Mouse (Mus musculus) CH12.LX (cell line): ENCODE measurements around the gene Cradd. TPM values are rescaled to one million over a fixed set of nuclear protein-coding genes. Genes with fewer than 3 reads are reported as not detected.

Experiments
- DNase-seq: peaks from one replicate; pipeline ENCODE4 v3.0.0-alpha.2; 2013; ENCODE audit errors: extremely low read depth
- H3K27ac ChIP-seq: 2 replicates; pipeline ENCODE4 v1.5.1; 2012; ENCODE audit warnings: low read depth, mild to moderate bottlenecking, control low read depth, moderate library complexity; ENCODE audit not compliant: insufficient read depth
- H3K27me3 ChIP-seq: replicated peaks from 2 replicates; pipeline ENCODE3; 2012; ENCODE audit warnings: inconsistent platforms
- H3K36me3 ChIP-seq, 2 experiments: replicated peaks in 1 of 2; 2 replicates each; pipeline versions ENCODE3 to v1.6.1; 2012; ENCODE audit warnings: inconsistent platforms in 1 of 2, low read length in 1 of 2, mild to moderate bottlenecking in 1 of 2, mixed read lengths in 1 of 2, moderate library complexity in 1 of 2; ENCODE audit not compliant: control insufficient read depth in 1 of 2, insufficient read depth in 1 of 2
- H3K4me1 ChIP-seq, 2 experiments: 2 replicates each; pipeline ENCODE4 v1.6.1; 2012; ENCODE audit warnings: inconsistent platforms in 1 of 2, moderate library complexity in 1 of 2; ENCODE audit not compliant: insufficient read depth in 2 of 2, control insufficient read depth in 1 of 2
- H3K4me2 ChIP-seq: 2 replicates; pipeline ENCODE4 v1.6.1; 2012; ENCODE audit warnings: low read depth, mild to moderate bottlenecking, control low read depth; ENCODE audit not compliant: poor library complexity, insufficient read depth, severe bottlenecking
- H3K4me3 ChIP-seq, 3 experiments: fragments of 150-350 bp in 1 of 3; sonication (generic) in 1 of 3; replicated peaks in 1 of 3; 2 replicates each; pipeline versions ENCODE3 to v1.5.1; 2011 to 2012; ENCODE audit warnings: low read depth in 2 of 3, low read length in 2 of 3, mild to moderate bottlenecking in 2 of 3, moderate library complexity in 2 of 3, control low read depth in 1 of 3, improper control_type of control experiment in 1 of 3, inconsistent platforms in 1 of 3, mixed read lengths in 1 of 3; ENCODE audit not compliant: poor library complexity in 1 of 3
- H3K79me2 ChIP-seq: replicated peaks from 2 replicates; pipeline ENCODE4 v1.6.1; 2012; ENCODE audit warnings: mild to moderate bottlenecking, moderate library complexity; ENCODE audit not compliant: control insufficient read depth, poor library complexity, insufficient read depth, severe bottlenecking; ENCODE audit errors: extremely low read depth
- H3K9ac ChIP-seq: 2 replicates; pipeline ENCODE4 v1.6.1; 2012; ENCODE audit warnings: low read depth, mild to moderate bottlenecking, control low read depth, moderate library complexity; ENCODE audit not compliant: insufficient read depth
- H3K9me3 ChIP-seq: replicated peaks from 2 replicates; pipeline ENCODE3; 2012; ENCODE audit warnings: low read length, inconsistent platforms, mixed read lengths
- BHLHE40 ChIP-seq: IDR thresholded peaks from 2 replicates; pipeline ENCODE4 v1.6.1; 2011; ENCODE audit warnings: mild to moderate bottlenecking, low read depth, low read length, improper control_type of control experiment
- CHD2 ChIP-seq: IDR thresholded peaks from 2 replicates; pipeline ENCODE4 v1.6.1; 2011; ENCODE audit warnings: low read length, improper control_type of control experiment
- CTCF ChIP-seq, 2 experiments: IDR thresholded peaks in 1 of 2; conservative IDR thresholded peaks in 1 of 2; 2 replicates each; pipeline ENCODE4 v1.5.1; 2011 to 2012; ENCODE audit warnings: low read depth in 2 of 2, low read length in 2 of 2, improper control_type of control experiment in 1 of 2, inconsistent platforms in 1 of 2, mild to moderate bottlenecking in 1 of 2, moderate library complexity in 1 of 2
- E2F4 ChIP-seq: IDR thresholded peaks from 2 replicates; pipeline ENCODE4 v1.6.1; 2011; ENCODE audit warnings: low read depth, low read length, improper control_type of control experiment; ENCODE audit not compliant: insufficient replicate concordance
- ELF1 ChIP-seq: IDR thresholded peaks from 2 replicates; pipeline ENCODE4 v1.6.1; 2014; ENCODE audit warnings: low read depth, mild to moderate bottlenecking, inconsistent platforms, low read length, improper control_type of control experiment
- ETS1 ChIP-seq: conservative IDR thresholded peaks from 2 replicates; pipeline ENCODE4 v1.6.1; 2012; ENCODE audit warnings: low read depth, mild to moderate bottlenecking, inconsistent platforms, low read length, improper control_type of control experiment, moderate library complexity
- HCFC1 ChIP-seq: IDR thresholded peaks from 2 replicates; pipeline ENCODE4 v1.6.1; 2012; ENCODE audit warnings: low read depth, mild to moderate bottlenecking, inconsistent platforms, low read length, improper control_type of control experiment
- JUND ChIP-seq: conservative IDR thresholded peaks from 2 replicates; pipeline ENCODE4 v1.6.1; 2011; ENCODE audit warnings: low read depth, low read length, improper control_type of control experiment
- KAT2A ChIP-seq: IDR thresholded peaks from 2 replicates; pipeline ENCODE4 v1.6.1; 2012; ENCODE audit warnings: low read length, improper control_type of control experiment, inconsistent platforms; ENCODE audit not compliant: insufficient replicate concordance
- MAFK ChIP-seq: IDR thresholded peaks from 2 replicates; pipeline ENCODE4 v1.6.1; 2011; ENCODE audit warnings: low read length, improper control_type of control experiment; ENCODE audit not compliant: insufficient replicate concordance
- MAX ChIP-seq: IDR thresholded peaks from 2 replicates; pipeline ENCODE4 v1.6.1; 2011; ENCODE audit warnings: low read length, improper control_type of control experiment
- MYC ChIP-seq: IDR thresholded peaks from 2 replicates; pipeline ENCODE4 v1.6.1; 2011; ENCODE audit warnings: low read depth, mild to moderate bottlenecking, improper control_type of control experiment, low read length
- PAX5 ChIP-seq: IDR thresholded peaks from 2 replicates; pipeline ENCODE4 v1.6.1; 2012; ENCODE audit warnings: low read length, inconsistent platforms, mixed read lengths
- POLR2AphosphoS2 ChIP-seq: IDR thresholded peaks from 2 replicates; pipeline ENCODE4 v1.6.1; 2011; ENCODE audit warnings: low read depth, low read length, improper control_type of control experiment
- RAD21 ChIP-seq: IDR thresholded peaks from 2 replicates; pipeline ENCODE4 v1.6.1; 2011; ENCODE audit warnings: low read depth, mild to moderate bottlenecking, low read length, improper control_type of control experiment, moderate library complexity
- RCOR1 ChIP-seq: conservative IDR thresholded peaks from 2 replicates; pipeline ENCODE4 v1.6.1; 2012; ENCODE audit warnings: low read depth, mild to moderate bottlenecking, inconsistent platforms, low read length, improper control_type of control experiment
- SMC3 ChIP-seq: IDR thresholded peaks from 2 replicates; pipeline ENCODE4 v1.6.1; 2011; ENCODE audit warnings: low read depth, low read length, improper control_type of control experiment
- TBP ChIP-seq: conservative IDR thresholded peaks from 2 replicates; pipeline ENCODE4 v1.6.1; 2011; ENCODE audit warnings: low read depth, low read length, improper control_type of control experiment
- TCF12 ChIP-seq: IDR thresholded peaks from 2 replicates; pipeline ENCODE4 v1.6.1; 2014; ENCODE audit warnings: low read depth, mild to moderate bottlenecking, inconsistent platforms, low read length, improper control_type of control experiment
- ZC3H11A ChIP-seq: IDR thresholded peaks from 2 replicates; pipeline ENCODE4 v1.6.1; 2012; ENCODE audit warnings: low read depth, mild to moderate bottlenecking, inconsistent platforms, low read length, improper control_type of control experiment
- ZKSCAN1 ChIP-seq: IDR thresholded peaks from 2 replicates; pipeline ENCODE4 v1.6.1; 2012; ENCODE audit warnings: low read depth, inconsistent platforms, low read length, improper control_type of control experiment, borderline replicate concordance
- ZNF384 ChIP-seq: IDR thresholded peaks from 2 replicates; pipeline ENCODE4 v1.6.1; 2012; ENCODE audit warnings: low read depth, low read length, improper control_type of control experiment, inconsistent platforms
- dilution Hi-C: fragments of 300-500 bp; cut with MboI; formaldehyde crosslinking; loops from 2 replicates; pipeline ENCODE4 v1.14.3; 2020; ENCODE audit warnings: low sequenced_read_pairs; ENCODE audit not compliant: extremely low pct_unique_long_range_greater_than_20kb, extremely low pct_ligation_motif_present
- in situ Hi-C: fragments of 300-500 bp; cut with MboI; formaldehyde crosslinking; loops from 3 replicates; pipeline ENCODE4 v1.14.3; 2019; ENCODE audit warnings: low sequenced_read_pairs, low pct_ligation_motif_present, low pct_unique_long_range_greater_than_20kb, mixed read lengths
- polyA plus RNA-seq: library from polyadenylated mRNA; unstranded; fragments of >175 nt; gene quantifications from 2 replicates; pipeline ENCODE4 v1.2.1, GENCODE M21; 2012; ENCODE audit warnings: low read depth; ENCODE audit not compliant: insufficient read length
- total RNA-seq, 2 experiments: library from RNA; depleted of rRNA; stranded (reverse); fragments of 300-350 nt in 1 of 2; fragments of >200 nt in 1 of 2; gene quantifications; 2 replicates each; pipeline ENCODE4 v1.2.3; 2012 to 2014

Cradd gene
- total and polyA plus RNA-seq, 3 experiments, result 5.6 to 8.8 (median 5.6) TPM

GRCm38 (mm10) chr10:95210167-95210566, 113.8 kb downstream of the Cradd start (continued):
- no peak for TF ChIP-seq MAX
- no peak for TF ChIP-seq RCOR1
- no peak for TF ChIP-seq ELF1
- TF ChIP-seq MAFK, result no peak
- no peak for TF ChIP-seq MYC

- no peak overlapping the region for H3K4me3 ChIP-seq
- H3K9ac ChIP-seq, result no peak overlapping the region
- H3K27ac ChIP-seq, result no peak overlapping the region
- no peaks in the 10 kb centered on the region for H3K36me3 ChIP-seq
- no peak overlapping the region for H3K4me2 ChIP-seq
- dilution Hi-C loops, result no loop called here
- H3K4me1 ChIP-seq, result peaks cover 4 to 45% of the 10 kb centered on the region in 2 experiments
- H3K27me3 ChIP-seq, result no peaks in the 10 kb centered on the region
- in situ Hi-C loops, result no loop called here
- H3K9me3 ChIP-seq, result no peaks in the 10 kb centered on the region
- no peak for DNase-seq
- no peaks in the 10 kb centered on the region for H3K79me2 ChIP-seq
- TF ChIP-seq HCFC1 (no peak), TCF12 (no peak), CTCF (conservative IDR thresholded peaks at IDR 0.05 in 1 of 2, IDR thresholded peaks at IDR 0.05 in 1 of 2; ENCODE audit: low read depth in 2 of 2, low read length in 2 of 2) (no peak), JUND (no peak), RAD21 (no peak), E2F4 (no peak), KAT2A (no peak), SMC3 (no peak), ETS1 (no peak), ZNF384 (no peak), ZKSCAN1 (no peak), CHD2 (no peak), ZC3H11A (no peak), PAX5 (no peak), TBP (no peak), MYC (no peak), POLR2AphosphoS2 (no peak), BHLHE40 (no peak)
- TF ChIP-seq, all 38 proteins: peak for 0
Measured at GRCm38 (mm10) chr10:95207423-95207822, 116.5 kb downstream of the Cradd start.
